Mouse (Mus musculus) hindbrain, embryonic 15.5 days (tissue): ENCODE results near the gene Podxl2. TPM values are rescaled to one million over a fixed set of nuclear protein-coding genes. Genes with fewer than 3 reads are reported as not detected.
A peak's percentile ranks its signal among the peaks of the same experiment; 100 is the strongest.

Source experiments
- ATAC-seq: fragments of 200-750 bp; cut with Nextera tagmentation; 2 replicates; pipeline ENCODE4 v1.8.0; 2017; ENCODE audit warnings: low read depth, moderate number of reproducible peaks, moderate TSS enrichment; ENCODE audit not compliant: low FRiP score
- H3K27ac ChIP-seq: fragments of 300-500 bp; sonication (generic); replicated peaks from 2 replicates; pipeline ENCODE4 v1.5.1; 2015; ENCODE audit warnings: mild to moderate bottlenecking, inconsistent platforms
- H3K27me3 ChIP-seq: fragments of 300-500 bp; sonication (generic); 2 replicates; pipeline ENCODE4 v1.6.1; 2015; ENCODE audit warnings: control low read depth, inconsistent platforms
- H3K36me3 ChIP-seq: fragments of 300-500 bp; sonication (generic); 2 replicates; pipeline ENCODE4 v1.6.1; 2015; ENCODE audit warnings: control low read depth, inconsistent platforms
- H3K4me1 ChIP-seq: fragments of 300-500 bp; sonication (generic); replicated peaks from 2 replicates; pipeline ENCODE4 v1.6.1; 2015; ENCODE audit warnings: control low read depth, inconsistent platforms
- H3K4me2 ChIP-seq: fragments of 300-500 bp; sonication (generic); 2 replicates; pipeline ENCODE4 v1.6.1; 2015; ENCODE audit warnings: moderate library complexity, mild to moderate bottlenecking, inconsistent platforms
- H3K4me3 ChIP-seq: fragments of 300-500 bp; sonication (generic); 2 replicates; pipeline ENCODE4 v1.5.1; 2015; ENCODE audit warnings: mild to moderate bottlenecking, inconsistent platforms
- H3K9ac ChIP-seq: fragments of 300-500 bp; sonication (generic); 2 replicates; pipeline ENCODE4 v1.6.1; 2015; ENCODE audit warnings: inconsistent platforms
- H3K9me3 ChIP-seq: fragments of 300-500 bp; sonication (generic); 2 replicates; pipeline ENCODE4 v1.6.1; 2016; ENCODE audit warnings: control low read depth, inconsistent platforms
- whole genome bisulfite sequencing: fragments of 180-500 bp; shearing (Covaris S2); methylation state at CpG from one replicate; pipeline ENCODE4 v1.1.7; 2015; 5-methylcytosine and 5-hydroxymethylcytosine counted together
- polyA plus RNA-seq: library from polyadenylated mRNA; unstranded; fragments of >200 nt; fragmentation: Nextera tagmentation; extraction: Ambion mirVana; gene quantifications from 2 replicates; pipeline ENCODE4 v1.2.1, GENCODE M21; 2015

Gene Podxl2
- polyA plus RNA-seq, 1 experiment from 2014 or later: 747 TPM

- 65% methylated on average over 7 of the region's 7 CpGs for WGBS
- no peak overlapping the region for H3K27ac ChIP-seq
These were observed 16.5 kb downstream of the Podxl2 start for GRCm38 (mm10) chr6:88858341-88858740.

GRCm38 (mm10) chr6:88857830-88858229 lies 17.0 kb downstream of the Podxl2 start:
- Histone ChIP-seq H3K9ac (no peak overlapping the region), H3K4me1 (0 out of 2 replicates have a peak, but pooled peaks cover 7% of the 10 kb centered on the region), H3K9me3 (no peaks in the 10 kb centered on the region), H3K4me3 (no peak overlapping the region), H3K4me2 (no peak overlapping the region), H3K36me3 (peaks cover 62% of the 10 kb centered on the region), H3K27me3 (no peaks in the 10 kb centered on the region), H3K27ac (peak overlapping the region; percentile 36; the same call in 1 of the 2 replicates)
- WGBS: 88% methylated on average over 6 of the region's 6 CpGs
- ATAC-seq: no peak

More at GRCm38 (mm10) chr6:88858341-88858740, 16.5 kb downstream of the Podxl2 start:
- Histone ChIP-seq H3K9me3 (no peaks in the 10 kb centered on the region), H3K4me1 (0 out of 2 replicates have a peak, but pooled peaks cover 7% of the 10 kb centered on the region), H3K4me2 (no peak overlapping the region), H3K36me3 (peaks cover 68% of the 10 kb centered on the region), H3K4me3 (no peak overlapping the region), H3K9ac (no peak overlapping the region), H3K27me3 (no peaks in the 10 kb centered on the region)
- no peak for ATAC-seq

GRCm38 (mm10) chr6:88857249-88857648 lies 17.6 kb downstream of the Podxl2 start:
- peaks cover 62% of the 10 kb centered on the region for H3K36me3 ChIP-seq

GRCm38 (mm10) chr6:88855636-88856035 lies 19.2 kb downstream of the Podxl2 start:
- Histone ChIP-seq H3K27me3 (no peaks in the 10 kb centered on the region), H3K4me1 (0 out of 2 replicates have a peak, but pooled peaks cover 7% of the 10 kb centered on the region), H3K9me3 (no peaks in the 10 kb centered on the region), H3K4me2 (no peak overlapping the region), H3K27ac (no peak overlapping the region), H3K4me3 (no peak overlapping the region), H3K9ac (no peak overlapping the region), H3K36me3 (peaks cover 50% of the 10 kb centered on the region)
- 0 out of 2 replicates have a peak, but pooled peaks have one; percentile 17 for ATAC-seq
- WGBS: 27% methylated on average over 5 of the region's 5 CpGs

More at GRCm38 (mm10) chr6:88857249-88857648, 17.6 kb downstream of the Podxl2 start:
- peak overlapping the region; percentile 36; the same call in 1 of the 2 replicates for H3K27ac ChIP-seq
- WGBS: 40% methylated on average over 9 of the region's 9 CpGs
- no peak overlapping the region for H3K4me3 ChIP-seq
- no peak for ATAC-seq
- H3K9me3 ChIP-seq: no peaks in the 10 kb centered on the region
- 0 out of 2 replicates have a peak, but pooled peaks cover 7% of the 10 kb centered on the region for H3K4me1 ChIP-seq
- H3K9ac ChIP-seq: no peak overlapping the region
- H3K4me2 ChIP-seq: no peak overlapping the region
- no peaks in the 10 kb centered on the region for H3K27me3 ChIP-seq

GRCm38 (mm10) chr6:88854509-88854908 lies 20.3 kb downstream of the Podxl2 start:
- ATAC-seq: no peak

GRCm38 (mm10) chr6:88850034-88850433 lies 24.8 kb downstream of the Podxl2 start:
- H3K36me3 ChIP-seq: peaks cover 55% of the 10 kb centered on the region
- WGBS: 89% methylated on average over 7 of the region's 7 CpGs
- no peak for ATAC-seq

More at GRCm38 (mm10) chr6:88854509-88854908, 20.3 kb downstream of the Podxl2 start:
- Histone ChIP-seq H3K27me3 (no peaks in the 10 kb centered on the region), H3K27ac (no peak overlapping the region), H3K4me1 (0 out of 2 replicates have a peak, but pooled peaks cover 7% of the 10 kb centered on the region), H3K9me3 (no peaks in the 10 kb centered on the region), H3K9ac (no peak overlapping the region), H3K4me3 (no peak overlapping the region), H3K4me2 (no peak overlapping the region), H3K36me3 (peaks cover 44% of the 10 kb centered on the region)
- WGBS: 67% methylated on average over 5 of the region's 5 CpGs

GRCm38 (mm10) chr6:88849270-88849669 lies 25.6 kb downstream of the Podxl2 start:
- H3K36me3 ChIP-seq: peaks cover 50% of the 10 kb centered on the region
- no peak overlapping the region for H3K4me2 ChIP-seq
- peak; percentile 10; the same call in 1 of the 2 replicates for ATAC-seq
- no peaks in the 10 kb centered on the region for H3K9me3 ChIP-seq
- H3K27me3 ChIP-seq: no peaks in the 10 kb centered on the region
- H3K9ac ChIP-seq: no peak overlapping the region
- WGBS: 61% methylated on average over 4 of the region's 4 CpGs
- no peak overlapping the region for H3K27ac ChIP-seq
- H3K4me1 ChIP-seq: no peaks in the 10 kb centered on the region
- no peak overlapping the region for H3K4me3 ChIP-seq

More at GRCm38 (mm10) chr6:88850034-88850433, 24.8 kb downstream of the Podxl2 start:
- Histone ChIP-seq H3K27ac (no peak overlapping the region), H3K9me3 (no peaks in the 10 kb centered on the region), H3K4me1 (no peaks in the 10 kb centered on the region), H3K4me2 (no peak overlapping the region), H3K4me3 (no peak overlapping the region), H3K27me3 (no peaks in the 10 kb centered on the region), H3K9ac (no peak overlapping the region)

GRCm38 (mm10) chr6:88847571-88847970 lies 27.3 kb downstream of the Podxl2 start:
- Histone ChIP-seq H3K9ac (no peak overlapping the region), H3K4me2 (no peak overlapping the region), H3K36me3 (peaks cover 42% of the 10 kb centered on the region), H3K27ac (no peak overlapping the region), H3K4me1 (peaks cover 6% of the 10 kb centered on the region), H3K4me3 (no peak overlapping the region), H3K9me3 (no peaks in the 10 kb centered on the region), H3K27me3 (no peaks in the 10 kb centered on the region)
- no peak for ATAC-seq
- WGBS: 56% methylated on average over 2 of the region's 2 CpGs

GRCm38 (mm10) chr6:88844901-88845565 lies 29.8 kb downstream of the Podxl2 start:
- H3K4me3 ChIP-seq: no peak overlapping the region
- H3K36me3 ChIP-seq: peaks cover 34% of the 10 kb centered on the region
- no peak overlapping the region for H3K4me2 ChIP-seq
- no peaks in the 10 kb centered on the region for H3K27me3 ChIP-seq
- ATAC-seq: no peak
- H3K27ac ChIP-seq: no peak overlapping the region
- WGBS: 95% methylated on average over 7 of the region's 7 CpGs
- H3K9me3 ChIP-seq: no peaks in the 10 kb centered on the region
- H3K4me1 ChIP-seq: peaks cover 20% of the 10 kb centered on the region
- H3K9ac ChIP-seq: no peak overlapping the region

GRCm38 (mm10) chr6:88843781-88844725 lies 30.8 kb downstream of the Podxl2 start:
- H3K9ac ChIP-seq: no peak overlapping the region
- no peak overlapping the region for H3K4me3 ChIP-seq
- no peak overlapping the region for H3K27ac ChIP-seq
- no peaks in the 10 kb centered on the region for H3K9me3 ChIP-seq
- H3K36me3 ChIP-seq: peaks cover 28% of the 10 kb centered on the region
- no peak for ATAC-seq
- H3K27me3 ChIP-seq: no peaks in the 10 kb centered on the region
- H3K4me1 ChIP-seq: peaks cover 27% of the 10 kb centered on the region
- WGBS: 78% methylated on average over 9 of the region's 9 CpGs
- H3K4me2 ChIP-seq: no peak overlapping the region

- Histone ChIP-seq H3K4me2 (peak overlapping the region; percentile 87), H3K9me3 (no peaks in the 10 kb centered on the region), H3K27me3 (no peaks in the 10 kb centered on the region), H3K36me3 (peaks cover 20% of the 10 kb centered on the region), H3K4me1 (peaks cover 27% of the 10 kb centered on the region), H3K4me3 (peak overlapping the region; percentile 84), H3K27ac (peak overlapping the region; percentile 86; the same call in 1 of the 2 replicates), H3K9ac (no peak overlapping the region)
- ATAC-seq: no peak
- 73% methylated on average over 7 of the region's 7 CpGs for WGBS
These were observed 31.6 kb downstream of the Podxl2 start for GRCm38 (mm10) chr6:88843241-88843640.
